In genomic region chr17:42717161-42717560, GRCm38 (mm10) we compare ENCODE assay signal across 19 mouse cellular contexts. TPM values are rescaled to one million over a fixed set of nuclear protein-coding genes. Genes with fewer than 3 reads are reported as not detected.
A peak's percentile ranks its signal among the peaks of the same experiment; 100 is the strongest.
DNase-seq lines count a peak whose midpoint lies in the region; ATAC-seq and TF ChIP-seq lines count a peak whose summit lies in the region.
"Had no signal": no experiment of that assay in that cellular context is flagged by ENCODE, and none has a peak within 500 bp of the region (broad histone marks: within the 10 kb centered on the region; RNA-seq: fewer than 3 reads in every experiment).

No protein-coding gene starts in this region.

- intact Hi-C loops in gastrocnemius, adult 2 months (cut with DNase I), result no loop called here

- H3K4me2 ChIP-seq in lung, embryonic 14.5 days, result no peak overlapping the region
- H3K4me2 ChIP-seq: embryonic facial prominence, embryonic 12.5 days had no signal

- CTCF ChIA-PET in Patski (lab: Charles Lee), result interaction anchor here (0.8 to 1.5 kb wide), 3 partner anchors 9 to 24 kb away, joined by 3 read pairs; no protein-coding TSS in a partner anchor

- H3K27me3 ChIP-seq in lung, embryonic 14.5 days (ENCODE audit: insufficient read depth, low read length), result no peaks in the 10 kb centered on the region
- H3K27me3 ChIP-seq in Patski, result no peaks in the 10 kb centered on the region
- H3K27me3 ChIP-seq: embryonic facial prominence, embryonic 12.5 days had no signal

- ATAC-seq in lung, embryonic 14.5 days (ENCODE audit: insufficient read depth), result no peak
- ATAC-seq in Patski, result no peak

- H3K9ac ChIP-seq in lung, embryonic 14.5 days, result no peak overlapping the region
- H3K9ac ChIP-seq: embryonic facial prominence, embryonic 12.5 days had no signal

- POLR2A ChIA-PET in Patski (lab: Charles Lee), result no interaction called here

- in situ Hi-C loops in Patski (cut with MboI; ENCODE audit: low pct_unique_long_range_greater_than_20kb), result no loop called here

- H3K9me3 ChIP-seq in lung, embryonic 14.5 days (ENCODE audit: low read depth, low read length), result no peaks in the 10 kb centered on the region
- H3K9me3 ChIP-seq: embryonic facial prominence, embryonic 12.5 days; limb, embryonic 10.5 days had no signal

- TF ChIP-seq CTCF in gastrocnemius, adult 2 months (IDR thresholded peaks at IDR 0.05), result peak; percentile 37; the same call in 1 of the 2 replicates
- TF ChIP-seq CTCF in lung, embryonic 14.5 days (IDR thresholded peaks at IDR 0.05; ENCODE audit: low read depth), result peak; percentile 37
- peak; percentile 55 for TF ChIP-seq CTCF in Patski (IDR thresholded peaks at IDR 0.05)

- no peak for DNase-seq in gastrocnemius, adult 2 months
- no peak for DNase-seq in gastrocnemius, postnatal 25 days
- DNase-seq in lung, embryonic 14.5 days, result no peak
- DNase-seq in lung, adult 18-20 months, result no peak
- no peak for DNase-seq in Patski (ENCODE audit: low read depth, low spot score)
- DNase-seq in induced T-regulatory cell, adult 2 months (ENCODE audit: low read depth), result peak; percentile 2
- DNase-seq in cerebellum, adult 11 months, result no peak
- no peak for DNase-seq in testis, postnatal 10 days (ENCODE audit: low spot score)
- DNase-seq: cerebellum, adult 8-10 months; heart, postnatal 4 days; right cerebral cortex, postnatal 25 days; thymus, adult 2 months had no signal

- 50% methylated on average over 3 of the region's 3 CpGs for WGBS in lung, embryonic 14.5 days

- H3K36me3 ChIP-seq in lung, embryonic 14.5 days (ENCODE audit: insufficient read depth), result no peaks in the 10 kb centered on the region
- H3K36me3 ChIP-seq: embryonic facial prominence, embryonic 12.5 days; limb, embryonic 10.5 days had no signal

- H3K27ac ChIP-seq in gastrocnemius, adult 2 months, result no peak overlapping the region
- H3K27ac ChIP-seq in lung, embryonic 14.5 days (ENCODE audit: low read depth), result no peak overlapping the region
- H3K27ac ChIP-seq: embryonic facial prominence, embryonic 12.5 days; limb, embryonic 10.5 days had no signal

- no peaks in the 10 kb centered on the region for H3K4me1 ChIP-seq in lung, embryonic 14.5 days (ENCODE audit: insufficient read depth)
- H3K4me1 ChIP-seq: embryonic facial prominence, embryonic 12.5 days; limb, embryonic 10.5 days had no signal

- no peak overlapping the region for H3K4me3 ChIP-seq in gastrocnemius, adult 2 months
- H3K4me3 ChIP-seq in lung, embryonic 14.5 days (ENCODE audit: low read depth, low read length), result no peak overlapping the region
- H3K4me3 ChIP-seq: embryonic facial prominence, embryonic 12.5 days; limb, embryonic 10.5 days had no signal

RNA-seq across cellular contexts. Expression of gene Adgrf2, which starts 24.8 kb away (rescaled TPM):
- total RNA-seq in gastrocnemius, adult 2 months (2021), result under 1 TPM; 0.33 to 0.36 TPM
- under 1 TPM; 0.19 to 0.23 TPM for total RNA-seq in gastrocnemius, postnatal 25 days (2021)
- polyA plus RNA-seq in lung, embryonic 14.5 days (2014; fragmentation: Nextera tagmentation; extraction: Ambion mirVana), result 0.05 and 0.11 TPM in 2 replicates
- polyA plus RNA-seq in Patski (2021), result 0.33 TPM
- total RNA-seq: adrenal gland, postnatal 36 days; granulocyte monocyte progenitor cell, adult 5-6 weeks; megakaryocyte-erythroid progenitor cell, adult 5-6 weeks; neutrophil, adult 5-6 weeks had no signal
- polyA plus RNA-seq: limb, embryonic 10.5 days; liver, embryonic 16.5 days had no signal

RNA-seq across cellular contexts. Expression of gene Adgrf4, which starts 25.1 kb away (rescaled TPM):
- total RNA-seq in gastrocnemius, adult 2 months (2021), result under 1 TPM; 0.17 to 0.33 TPM
- total RNA-seq in gastrocnemius, postnatal 25 days (2021), result under 1 TPM in 1 of 2 experiments, not detected in 1; 0.29 TPM
- not detected in 2 replicates for polyA plus RNA-seq in lung, embryonic 14.5 days (2014; fragmentation: Nextera tagmentation; extraction: Ambion mirVana)
- 0.46 TPM for polyA plus RNA-seq in Patski (2021)
- total RNA-seq: granulocyte monocyte progenitor cell, adult 5-6 weeks; megakaryocyte-erythroid progenitor cell, adult 5-6 weeks; neutrophil, adult 5-6 weeks had no signal
- polyA plus RNA-seq: limb, embryonic 10.5 days; liver, embryonic 16.5 days had no signal
